Mouse (Mus musculus) frontal cortex, postnatal 14 days (tissue): ENCODE measurements around the gene Ankrd44.
"Not testable (repeated sequence)": the region's sequence is repeated elsewhere in the genome, so short reads cannot be mapped to it uniquely, and the experiment has no call there.

Experiments
- DNase-seq, 2 experiments: peaks; one replicate each; pipeline ENCODE4 v3.0.0; 2022; ENCODE audit warnings: low spot score in 2 of 2

Gene Ankrd44

GRCm38 (mm10) chr1:54925971-54926771 lies at the start of gene Ankrd44:
Ankrd44 (minus strand) TSS chr1:54926387.
- peak; percentile 33 to 52 for DNase-seq

- no peak for DNase-seq
These were observed 45.7 kb upstream of the Ankrd44 start for GRCm38 (mm10) chr1:54971687-54972404.

DNA sequence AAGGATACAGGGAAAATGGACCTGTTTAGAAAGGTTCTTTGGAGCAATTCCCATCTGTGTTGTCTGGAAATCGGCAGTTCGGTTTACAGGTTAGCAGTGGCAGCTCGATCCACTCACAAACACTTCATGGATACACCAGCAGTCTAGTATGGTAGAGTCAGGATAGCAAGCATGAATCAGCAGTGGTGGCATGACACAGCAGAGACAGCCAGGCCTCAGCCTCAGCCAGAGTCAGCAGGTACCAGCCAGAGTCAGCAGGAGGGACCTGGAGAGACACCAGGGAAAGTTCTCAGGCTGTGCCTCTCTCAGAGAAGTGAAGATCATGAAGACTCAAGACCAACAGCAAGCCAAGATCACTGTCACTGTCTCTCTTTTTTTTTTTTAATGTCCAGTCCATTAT lies 40.7 kb upstream of the Ankrd44 start:
- DNase-seq: no peak

- DNase-seq: no peak
These were observed 39.2 kb upstream of the Ankrd44 start for GRCm38 (mm10) chr1:54965159-54965995.

GRCm38 (mm10) chr1:54961724-54962123 lies 35.5 kb upstream of the Ankrd44 start:
- DNase-seq: no peak

GRCm38 (mm10) chr1:54960613-54961165 lies 34.5 kb upstream of the Ankrd44 start:
- no peak for DNase-seq

DNA sequence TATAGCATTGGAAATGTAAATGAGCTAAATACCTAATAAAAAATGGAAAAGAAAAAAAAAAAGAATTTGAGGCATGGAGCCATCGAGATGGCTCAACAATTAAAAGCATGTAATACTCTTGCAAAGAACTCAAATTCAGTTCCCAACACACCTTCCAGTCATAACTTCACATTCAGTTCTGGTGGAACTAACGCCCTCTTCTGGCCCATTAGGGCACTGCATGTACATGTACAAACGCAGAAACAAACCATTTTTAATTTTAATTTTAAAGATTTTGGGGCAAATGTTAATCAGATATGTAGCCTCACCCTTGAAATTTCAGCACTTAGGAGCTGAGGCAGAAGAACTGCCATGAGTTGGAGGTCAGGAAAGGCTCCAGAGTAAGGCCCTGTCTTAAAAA lies 32.3 kb upstream of the Ankrd44 start:
- DNase-seq: no peak

DNA sequence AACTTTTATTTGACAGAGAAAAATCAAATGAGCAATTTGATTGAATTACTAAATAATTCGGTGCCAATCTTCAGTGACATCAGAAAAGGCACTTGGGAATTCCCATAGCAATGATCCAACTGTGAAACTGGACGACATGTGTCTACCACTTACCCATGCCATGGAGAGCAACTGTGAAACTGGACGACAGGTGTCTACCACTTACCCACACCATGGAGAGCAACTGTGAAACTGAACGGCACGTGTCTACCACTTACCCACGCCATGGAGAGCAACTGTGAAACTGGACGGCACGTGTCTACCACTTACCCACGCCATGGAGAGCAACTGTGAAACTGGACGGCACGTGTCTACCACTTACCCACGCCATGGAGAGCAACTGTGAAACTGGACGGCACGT lies 30.8 kb upstream of the Ankrd44 start:
- DNase-seq: not testable (repeated sequence)

DNA sequence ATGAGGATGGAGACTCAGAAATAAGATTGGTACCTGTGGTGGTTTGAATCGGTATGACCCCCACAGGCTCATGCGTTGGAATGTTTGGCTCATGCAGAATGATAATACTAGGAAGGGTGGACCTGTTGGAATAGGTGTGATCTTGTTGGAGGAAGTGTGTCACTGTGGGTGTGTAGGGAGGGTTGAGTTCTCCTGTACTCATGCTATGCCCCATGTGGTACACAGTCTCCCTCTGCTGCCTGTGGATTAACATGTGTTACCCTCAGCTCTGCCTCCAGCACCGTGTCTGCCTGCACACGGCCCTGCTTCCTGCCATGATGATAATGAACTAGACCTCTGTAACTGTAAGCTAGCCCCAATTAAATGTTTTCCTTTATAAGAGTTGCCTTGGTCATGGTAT lies 28.7 kb upstream of the Ankrd44 start:
- DNase-seq: no peak

GRCm38 (mm10) chr1:54944648-54945047 lies 18.5 kb upstream of the Ankrd44 start:
- DNase-seq: no peak

DNA sequence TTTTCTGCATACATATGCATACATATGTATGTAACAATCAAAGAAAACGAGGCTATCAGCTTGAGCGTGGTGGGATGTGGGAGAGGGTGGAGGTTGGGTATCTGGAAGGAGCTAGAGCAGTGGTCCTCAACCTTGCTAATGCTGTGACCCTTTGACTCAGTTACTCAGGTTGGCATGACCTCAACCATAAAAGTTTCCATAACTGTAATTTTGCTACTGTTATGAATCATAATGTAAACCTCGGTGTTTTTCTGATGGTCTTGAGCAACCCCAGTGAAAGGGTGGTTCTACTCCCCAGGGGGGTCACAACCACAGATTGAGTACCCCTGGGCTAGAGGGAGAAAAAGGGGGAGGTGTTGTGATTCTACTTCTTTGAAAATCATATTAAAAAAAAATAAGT lies 9.3 kb upstream of the Ankrd44 start:
- DNase-seq: no peak

GRCm38 (mm10) chr1:54934911-54935310 lies 8.7 kb upstream of the Ankrd44 start:
- DNase-seq: no peak

DNA sequence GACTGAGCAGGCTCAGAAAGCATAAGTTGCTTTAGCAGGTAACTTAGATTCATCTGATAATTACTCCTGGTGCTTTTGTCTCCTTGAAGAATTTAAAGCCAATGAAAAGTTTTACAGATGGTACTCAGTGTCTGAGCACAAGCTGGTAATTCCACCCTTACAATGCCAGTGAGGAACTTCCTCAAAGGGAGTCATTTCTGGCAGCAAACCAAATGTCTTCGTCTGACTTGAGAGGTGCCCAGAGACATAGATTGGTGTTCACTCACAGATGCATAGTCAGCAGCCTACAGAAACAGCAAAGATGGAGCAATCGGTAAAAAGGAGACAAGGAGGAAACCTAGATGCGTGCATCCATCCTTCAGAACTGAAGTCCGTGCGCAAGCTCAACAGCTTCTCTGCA lies 7.5 kb upstream of the Ankrd44 start:
- no peak for DNase-seq

DNA sequence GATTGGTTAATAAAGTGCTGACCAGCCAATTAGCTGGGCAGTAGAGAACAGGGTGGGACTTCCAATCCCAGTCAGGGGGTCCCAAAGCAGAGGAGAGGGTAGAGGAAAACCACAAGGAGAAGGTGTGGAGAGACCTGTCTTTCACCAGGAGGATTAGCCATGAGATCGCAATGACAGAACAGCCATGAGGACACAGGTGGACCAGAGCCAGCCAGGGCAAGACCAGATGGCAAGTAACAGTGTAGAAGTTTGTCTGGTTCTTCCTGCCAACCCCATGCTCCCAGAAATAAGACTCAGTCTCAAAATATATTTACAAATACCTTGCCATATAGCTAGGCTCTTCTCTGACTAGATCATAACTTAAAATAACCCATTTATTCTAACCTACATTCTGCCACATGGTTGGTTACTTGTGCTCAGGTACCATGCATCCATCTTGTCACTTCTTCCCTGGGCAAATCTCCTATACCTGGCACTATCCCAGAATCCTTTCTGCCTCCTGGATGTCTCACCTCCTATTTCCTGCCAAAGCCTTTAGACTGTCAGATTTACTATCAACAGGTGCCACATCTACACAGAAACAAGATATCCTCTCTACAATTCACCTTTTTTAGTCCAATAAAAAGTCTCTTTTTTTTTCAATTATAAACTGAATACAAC lies 6.4 kb upstream of the Ankrd44 start:
- DNase-seq: no peak

GRCm38 (mm10) chr1:54931231-54931630 lies 5.0 kb upstream of the Ankrd44 start:
- DNase-seq: no peak

DNA sequence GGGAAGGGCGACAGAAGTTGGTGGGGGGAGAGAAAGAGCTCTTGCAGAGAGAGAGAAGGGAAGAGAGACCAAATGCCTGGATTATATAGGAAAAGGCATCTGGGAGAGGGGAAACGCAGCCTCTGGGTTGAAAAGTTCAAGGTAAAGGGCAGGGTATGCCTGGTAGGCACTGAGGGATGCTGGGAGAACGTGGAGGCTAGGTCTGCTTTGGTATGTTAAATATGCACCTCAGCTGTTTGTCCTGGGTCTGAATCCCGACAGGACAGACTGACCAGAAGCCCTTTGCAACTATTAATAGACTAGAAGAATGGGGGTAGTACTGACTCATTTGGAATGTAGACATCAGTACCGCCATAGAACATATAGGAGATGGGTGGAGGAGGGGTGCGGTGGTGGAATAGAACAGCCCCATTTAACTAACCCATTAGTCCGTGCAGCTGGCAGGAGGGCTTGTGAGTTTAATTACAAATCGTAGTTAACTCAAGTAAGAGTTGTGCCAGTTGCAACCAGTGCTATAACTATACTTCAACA lies 4.5 kb upstream of the Ankrd44 start:
- DNase-seq: no peak

DNA sequence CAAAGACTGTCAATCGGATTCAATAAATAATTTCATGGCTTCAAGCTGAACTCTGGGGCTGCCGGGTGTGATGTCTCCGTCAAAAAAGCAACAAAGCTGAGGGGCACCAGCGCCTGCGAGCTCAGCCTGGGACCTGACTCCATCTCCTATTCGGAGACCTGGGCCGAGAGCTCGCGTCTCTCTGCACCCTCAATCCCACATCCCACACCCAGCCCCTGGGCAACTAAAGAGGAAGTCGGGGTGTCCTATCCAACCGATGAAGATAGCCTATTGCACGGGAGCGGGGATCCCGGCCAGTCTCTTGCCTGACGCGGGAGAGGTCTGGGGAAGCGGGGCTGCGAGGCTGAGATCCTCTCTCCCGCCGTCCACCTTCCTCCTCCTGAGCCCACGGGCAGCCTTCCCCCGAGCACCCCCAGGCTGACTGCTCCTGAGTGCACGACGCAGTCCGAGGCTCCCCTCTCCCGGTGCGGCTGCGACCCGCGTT lies 694 bp downstream of the Ankrd44 start:
- peak; percentile 14 for DNase-seq

GRCm38 (mm10) chr1:54924760-54925159 lies 1.4 kb downstream of the Ankrd44 start:
- DNase-seq: no peak

- DNase-seq: no peak
These were observed 1.9 kb downstream of the Ankrd44 start for GRCm38 (mm10) chr1:54924309-54924685.

GRCm38 (mm10) chr1:54923366-54924308 lies 2.5 kb downstream of the Ankrd44 start:
- no peak for DNase-seq
